Mouse (Mus musculus) kidney, postnatal 0 days (tissue): ENCODE results near the gene Ssbp3. TPM values are rescaled to one million over a fixed set of nuclear protein-coding genes. Genes with fewer than 3 reads are reported as not detected.

Experiments
- ATAC-seq: fragments of 200-750 bp; cut with Nextera tagmentation; replicated peaks from 2 replicates; pipeline ENCODE4 v1.8.0; 2017; ENCODE audit warnings: low read depth, moderate number of reproducible peaks, moderate TSS enrichment, moderate library complexity; ENCODE audit not compliant: low FRiP score
- DNase-seq: peaks from one replicate; pipeline ENCODE4 v3.0.0-alpha.2; 2016; ENCODE audit warnings: low spot score
- H3K27ac ChIP-seq: fragments of 300-500 bp; sonication (generic); 2 replicates; pipeline ENCODE4 v1.5.1; 2014; ENCODE audit warnings: mild to moderate bottlenecking
- H3K27me3 ChIP-seq: fragments of 300-500 bp; sonication (generic); 2 replicates; pipeline ENCODE4 v1.6.1; 2014; ENCODE audit warnings: low read length, mixed read lengths; ENCODE audit not compliant: insufficient read depth
- H3K36me3 ChIP-seq: fragments of 300-500 bp; sonication (generic); 2 replicates; pipeline ENCODE4 v1.6.1; 2014; ENCODE audit warnings: low read length, mixed read lengths; ENCODE audit not compliant: insufficient read depth
- H3K4me1 ChIP-seq: fragments of 300-500 bp; sonication (generic); replicated peaks from 2 replicates; pipeline ENCODE4 v1.6.1; 2014; ENCODE audit warnings: antibody characterized with exemption, low read length, mixed read lengths; ENCODE audit not compliant: insufficient read depth
- H3K4me2 ChIP-seq: fragments of 300-500 bp; sonication (generic); 2 replicates; pipeline ENCODE4 v1.6.1; 2014; ENCODE audit warnings: mild to moderate bottlenecking, low read length, moderate library complexity, mixed read lengths
- H3K4me3 ChIP-seq: fragments of 300-500 bp; sonication (generic); replicated peaks from 2 replicates; pipeline ENCODE4 v1.5.1; 2014; ENCODE audit warnings: low read depth, low read length
- H3K9ac ChIP-seq: fragments of 300-500 bp; sonication (generic); 2 replicates; pipeline ENCODE4 v1.6.1; 2014; ENCODE audit warnings: low read depth, low read length
- H3K9me3 ChIP-seq: fragments of 300-500 bp; sonication (generic); replicated peaks from 2 replicates; pipeline ENCODE4 v1.6.1; 2016; ENCODE audit warnings: low read length, inconsistent platforms, mixed read lengths
- CTCF ChIP-seq: IDR thresholded peaks from 2 replicates; pipeline ENCODE4 v1.5.1; 2016; ENCODE audit warnings: antibody characterized with exemption, low read depth, mild to moderate bottlenecking, moderate library complexity
- WGBS: fragments of 180-500 bp; shearing (Covaris S2); extraction: QIAGEN DNeasy Blood & Tissue Kit; methylation state at CpG from one replicate; pipeline ENCODE4 v1.1.7; 2014; 5-methylcytosine and 5-hydroxymethylcytosine counted together
- polyA plus RNA-seq: library from polyadenylated mRNA; unstranded; fragments of >200 nt; fragmentation: Nextera tagmentation; extraction: Ambion mirVana; gene quantifications from 2 replicates; pipeline ENCODE4 v1.2.1, GENCODE M21; 2015

The Ssbp3 gene
- polyA plus RNA-seq, 1 experiment from 2014 or later = 68.3 TPM

DNA sequence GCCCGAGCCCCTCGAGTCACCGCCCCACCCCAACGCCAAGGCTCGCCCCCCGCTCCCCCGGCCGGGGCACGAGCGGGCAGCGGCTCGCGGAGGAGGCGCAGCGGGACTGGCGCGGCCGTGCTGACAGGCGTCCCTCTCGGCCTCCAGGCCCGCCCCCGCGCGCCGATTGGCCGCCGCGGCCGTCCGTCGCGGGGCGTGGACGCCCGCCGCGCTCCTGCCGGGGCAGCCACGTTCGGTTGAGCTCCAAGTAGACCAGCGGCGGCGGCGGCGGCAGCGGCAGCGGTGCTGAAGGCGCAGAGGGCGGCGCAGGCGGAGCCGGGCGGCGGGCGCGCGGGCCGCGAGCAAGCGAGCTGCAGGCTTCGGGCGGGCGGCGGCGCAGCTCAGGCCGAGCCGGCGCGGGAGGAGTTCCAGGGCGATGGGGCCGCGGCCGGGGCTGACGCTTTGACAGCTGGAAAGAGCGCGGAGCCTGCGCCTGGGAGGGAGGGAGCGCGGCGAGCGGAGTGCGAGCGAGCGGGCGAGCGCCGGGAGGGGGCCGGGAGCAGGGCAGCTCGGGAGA lies 823 bp downstream of the Ssbp3 start:
- Histone ChIP-seq H3K4me2 (peak overlapping the region; percentile 97), H3K9me3 (no peaks in the 10 kb centered on the region), H3K27me3 (no peaks in the 10 kb centered on the region), H3K36me3 (peaks cover 12% of the 10 kb centered on the region), H3K4me3 (peak overlapping the region; percentile 98), H3K9ac (peak overlapping the region; percentile 94), H3K27ac (peak overlapping the region; percentile 97), H3K4me1 (peaks cover 40% of the 10 kb centered on the region)
- DNase-seq (peak; percentile 93), ATAC-seq (peak; percentile 80)
- WGBS = under 1% methylated on average over 31 of the region's 89 CpGs
- no peak for TF ChIP-seq CTCF

DNA sequence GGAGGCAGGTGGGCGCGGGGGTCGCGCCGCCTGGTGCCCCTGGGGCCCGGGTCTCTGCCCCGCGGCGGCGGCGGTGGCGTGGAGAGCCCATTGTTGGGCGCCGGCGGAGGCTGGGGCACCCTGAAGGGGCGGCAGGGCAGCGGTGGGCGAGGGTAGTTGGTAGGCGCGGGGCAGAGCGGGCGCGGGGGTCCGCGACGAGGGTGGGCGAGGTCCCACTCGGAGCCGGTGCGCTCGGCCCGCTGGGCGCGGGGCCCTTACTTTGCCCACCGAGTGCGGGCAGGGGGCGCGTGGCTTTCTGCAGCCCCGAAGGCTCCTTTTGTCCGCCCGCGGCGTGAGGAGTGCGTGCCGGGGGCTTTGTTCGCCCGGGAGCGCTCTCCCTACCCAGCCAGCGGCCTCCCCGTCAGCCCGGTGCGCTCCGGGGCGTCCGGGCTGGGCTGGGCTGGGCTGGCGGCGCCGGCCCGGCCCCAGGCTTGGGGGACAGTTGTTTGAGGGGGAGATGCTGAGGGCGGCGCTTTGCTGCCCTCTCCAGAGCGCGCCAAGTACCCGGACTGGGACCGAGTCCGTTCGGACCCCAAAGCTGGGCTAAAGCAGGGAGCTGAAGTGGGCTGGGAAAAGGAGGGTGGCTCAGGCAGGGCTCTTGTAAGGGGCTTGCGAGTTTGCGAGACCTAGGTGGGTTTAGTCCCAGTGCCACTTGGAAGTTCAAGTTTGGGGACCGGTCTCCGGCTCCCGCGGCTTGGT lies 1.6 kb downstream of the Ssbp3 start:
- H3K4me1 ChIP-seq = peaks cover 40% of the 10 kb centered on the region
- TF ChIP-seq CTCF = 0 out of 2 replicates have a peak, but pooled peaks have one; percentile 9
- H3K9ac ChIP-seq = peak overlapping the region; percentile 94
- peak overlapping the region; percentile 97 for H3K4me2 ChIP-seq
- H3K4me3 ChIP-seq = peak overlapping the region; percentile 98
- no peaks in the 10 kb centered on the region for H3K9me3 ChIP-seq
- no peaks in the 10 kb centered on the region for H3K27me3 ChIP-seq
- ATAC-seq = peak; percentile 0; the same call in 1 of the 2 replicates
- peak overlapping the region; percentile 97 for H3K27ac ChIP-seq
- H3K36me3 ChIP-seq = peaks cover 19% of the 10 kb centered on the region
- 0% methylated on average over 54 of the region's 73 CpGs for WGBS
- peak; percentile 68 for DNase-seq

DNA sequence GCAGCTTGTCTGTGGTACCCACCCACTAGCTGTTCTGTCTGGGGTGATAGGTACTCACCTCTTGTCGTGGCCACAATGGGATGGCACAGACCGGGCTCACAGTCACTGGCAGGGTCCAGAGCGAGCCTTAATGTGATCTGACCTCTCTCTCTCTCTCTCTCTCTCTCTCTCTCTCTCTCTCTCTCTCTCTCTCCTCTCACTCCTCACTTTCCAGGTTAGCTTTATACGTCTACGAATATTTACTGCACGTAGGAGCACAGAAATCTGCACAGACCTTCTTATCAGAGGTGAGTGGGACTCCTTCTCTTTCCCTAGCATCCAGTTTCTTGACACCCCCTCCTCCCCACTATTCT lies 2.2 kb downstream of the Ssbp3 start:
- no peak for DNase-seq
- H3K4me2 ChIP-seq = peak overlapping the region; percentile 97
- no peak overlapping the region for H3K27ac ChIP-seq
- no peaks in the 10 kb centered on the region for H3K27me3 ChIP-seq
- H3K9me3 ChIP-seq = no peaks in the 10 kb centered on the region
- WGBS = 3% methylated on average over 6 of the region's 6 CpGs
- peak overlapping the region; percentile 94 for H3K9ac ChIP-seq
- H3K36me3 ChIP-seq = peaks cover 24% of the 10 kb centered on the region
- peak overlapping the region; percentile 98 for H3K4me3 ChIP-seq
- no peak for TF ChIP-seq CTCF
- H3K4me1 ChIP-seq = peaks cover 35% of the 10 kb centered on the region
- ATAC-seq = no peak

DNA sequence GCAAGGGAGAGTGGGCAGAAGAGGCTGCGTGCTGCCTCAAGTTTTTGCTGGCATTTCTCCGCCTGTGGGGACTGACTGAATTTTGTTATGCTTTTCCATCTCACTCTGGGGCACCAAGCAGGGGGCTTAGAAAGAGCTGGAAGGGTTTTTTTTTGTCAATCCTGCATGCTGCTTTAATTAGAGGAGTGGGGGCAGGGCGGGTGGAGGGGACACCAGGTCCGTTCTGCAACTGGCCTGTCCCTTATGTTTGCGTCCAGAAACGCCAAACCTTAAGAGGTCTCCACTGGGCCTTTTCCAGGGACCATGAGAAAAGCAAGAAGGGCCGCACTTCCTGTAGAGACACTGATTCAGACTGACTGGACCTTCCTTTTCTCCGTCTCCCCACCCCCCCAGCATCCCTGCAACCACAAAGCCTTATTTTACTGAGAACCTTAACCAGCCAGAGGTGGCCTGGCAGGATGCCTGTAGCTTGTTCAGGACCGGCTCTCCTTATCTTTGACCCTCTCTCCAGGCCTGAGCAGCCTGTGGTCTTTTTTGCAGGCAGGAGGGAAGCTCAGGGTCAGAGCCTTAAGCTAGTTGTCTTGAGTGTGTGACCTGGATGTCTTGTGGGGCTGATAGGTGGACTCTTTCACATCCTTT lies 3.0 kb downstream of the Ssbp3 start:
- DNase-seq (peak; percentile 21), ATAC-seq (no peak)
- peak overlapping the region; percentile 97 for H3K4me2 ChIP-seq
- peak overlapping the region; percentile 98; the same call in 1 of the 2 replicates for H3K4me3 ChIP-seq
- no peaks in the 10 kb centered on the region for H3K27me3 ChIP-seq
- no peaks in the 10 kb centered on the region for H3K9me3 ChIP-seq
- peaks cover 31% of the 10 kb centered on the region for H3K36me3 ChIP-seq
- peaks cover 28% of the 10 kb centered on the region for H3K4me1 ChIP-seq
- H3K9ac ChIP-seq = peak overlapping the region; percentile 94
- H3K27ac ChIP-seq = no peak overlapping the region
- WGBS = 28% methylated on average over 9 of the region's 9 CpGs
- no peak for TF ChIP-seq CTCF

DNA sequence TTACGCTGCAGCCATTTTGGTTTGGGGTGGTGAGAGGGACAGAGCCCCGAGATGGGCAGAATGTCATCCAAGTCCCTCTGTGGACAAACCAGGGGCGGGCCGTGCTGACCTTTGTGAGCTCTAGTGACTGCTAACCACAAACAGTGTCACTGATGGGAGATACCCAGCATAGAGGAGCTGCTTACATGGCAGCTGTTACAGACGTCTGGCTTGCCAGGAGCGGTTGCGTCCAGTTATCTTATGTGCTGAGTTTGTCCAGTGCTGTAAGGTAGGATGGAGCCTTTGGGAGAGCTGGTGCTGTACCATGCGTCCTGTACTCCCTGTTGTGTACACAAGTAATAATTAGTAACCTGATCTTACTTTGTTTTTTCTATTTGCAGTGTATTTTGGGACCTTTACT lies 4.8 kb downstream of the Ssbp3 start:
- Histone ChIP-seq H3K9ac (no peak overlapping the region), H3K4me1 (peaks cover 15% of the 10 kb centered on the region), H3K4me3 (no peak overlapping the region), H3K27me3 (no peaks in the 10 kb centered on the region), H3K9me3 (no peaks in the 10 kb centered on the region), H3K4me2 (no peak overlapping the region), H3K27ac (no peak overlapping the region), H3K36me3 (peaks cover 41% of the 10 kb centered on the region)
- ATAC-seq (no peak), DNase-seq (no peak)
- TF ChIP-seq CTCF = no peak
- 66% methylated on average over 8 of the region's 8 CpGs for WGBS

DNA sequence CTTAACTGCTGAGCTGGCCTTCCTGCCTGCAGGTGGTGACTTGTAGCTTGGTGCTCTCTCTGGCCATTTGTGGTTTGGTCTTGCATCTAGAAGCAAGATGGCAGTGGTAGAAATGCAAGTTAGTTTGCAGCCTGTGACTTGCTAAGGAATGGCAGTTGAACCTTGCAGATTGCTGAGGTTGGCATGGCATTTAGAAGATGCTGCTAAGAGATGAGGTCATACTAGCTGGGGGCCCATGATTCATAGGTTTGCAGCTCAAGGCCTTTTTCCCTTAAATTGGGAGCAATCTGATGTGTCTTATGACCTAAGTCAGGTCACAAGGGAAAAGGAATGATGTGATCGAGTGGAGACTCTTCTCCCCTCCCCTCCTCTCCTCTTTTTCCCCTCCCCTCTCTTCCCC lies 7.8 kb downstream of the Ssbp3 start:
- Histone ChIP-seq H3K4me2 (no peak overlapping the region), H3K9ac (no peak overlapping the region), H3K4me1 (peaks cover 10% of the 10 kb centered on the region), H3K36me3 (peaks cover 41% of the 10 kb centered on the region), H3K27me3 (no peaks in the 10 kb centered on the region), H3K4me3 (no peak overlapping the region), H3K27ac (no peak overlapping the region), H3K9me3 (no peaks in the 10 kb centered on the region)
- 50% methylated on average over 1 of the region's 1 CpGs for WGBS
- DNase-seq = no peak
- no peak for ATAC-seq
- no peak for TF ChIP-seq CTCF
